In genomic region chr17:31642331-31642730, GRCm38 (mm10) we compare ENCODE assay signal across 20 mouse cellular contexts. TPM values are rescaled to one million over a fixed set of nuclear protein-coding genes. Genes with fewer than 3 reads are reported as not detected.
"Had no signal": no experiment of that assay in that cellular context is flagged by ENCODE, and none has a peak within 500 bp of the region (broad histone marks: within the 10 kb centered on the region; RNA-seq: fewer than 3 reads in every experiment).

No protein-coding gene starts in this region.

- H3K27ac ChIP-seq: liver, embryonic 14.5 days; lung, embryonic 15.5 days; macrophage; midbrain, embryonic 13.5 days; neural tube, embryonic 12.5 days had no signal

- H3K9me3 ChIP-seq: lung, embryonic 15.5 days; midbrain, embryonic 13.5 days; neural tube, embryonic 12.5 days had no signal

- ATAC-seq: lung, postnatal 0 days; midbrain, embryonic 13.5 days; midbrain, embryonic 16.5 days had no signal

- H3K27me3 ChIP-seq: lung, embryonic 15.5 days had no signal

- H3K9ac ChIP-seq: liver, embryonic 14.5 days; lung, embryonic 15.5 days; midbrain, embryonic 13.5 days; neural tube, embryonic 12.5 days had no signal

- DNase-seq: lung, adult 18-20 months; lung, postnatal 14 days; lung, postnatal 36 days; right cerebral cortex, postnatal 14 days; thymus, adult 18-20 months; thymus, postnatal 14 days; thymus, postnatal 36 days had no signal

- H3K4me3 ChIP-seq: lung, embryonic 15.5 days; megakaryocyte, embryonic 14.5 days; midbrain, embryonic 13.5 days; neural tube, embryonic 12.5 days had no signal

- H3K4me2 ChIP-seq: lung, embryonic 15.5 days; midbrain, embryonic 13.5 days; neural tube, embryonic 12.5 days had no signal

RNA-seq across cellular contexts. Expression of gene Cbs, which starts 5.3 kb away (rescaled TPM):
- total RNA-seq: megakaryocyte progenitor cell, adult 5-6 weeks; monocyte, adult 5-6 weeks; neutrophil, adult 5-6 weeks had no signal
- polyA plus RNA-seq: macrophage had no signal

RNA-seq across cellular contexts. Expression of gene Cryaa, which starts 35.3 kb away (rescaled TPM):
- total RNA-seq: megakaryocyte progenitor cell, adult 5-6 weeks; monocyte, adult 5-6 weeks had no signal
- polyA plus RNA-seq: liver, embryonic 14.5 days; liver, embryonic 16.5 days; lung, embryonic 15.5 days; macrophage; midbrain, embryonic 13.5 days; neural tube, embryonic 12.5 days; stomach, embryonic 14.5 days had no signal
